Mouse (Mus musculus): Measurements from ENCODE around the gene Rps16.

DNA sequence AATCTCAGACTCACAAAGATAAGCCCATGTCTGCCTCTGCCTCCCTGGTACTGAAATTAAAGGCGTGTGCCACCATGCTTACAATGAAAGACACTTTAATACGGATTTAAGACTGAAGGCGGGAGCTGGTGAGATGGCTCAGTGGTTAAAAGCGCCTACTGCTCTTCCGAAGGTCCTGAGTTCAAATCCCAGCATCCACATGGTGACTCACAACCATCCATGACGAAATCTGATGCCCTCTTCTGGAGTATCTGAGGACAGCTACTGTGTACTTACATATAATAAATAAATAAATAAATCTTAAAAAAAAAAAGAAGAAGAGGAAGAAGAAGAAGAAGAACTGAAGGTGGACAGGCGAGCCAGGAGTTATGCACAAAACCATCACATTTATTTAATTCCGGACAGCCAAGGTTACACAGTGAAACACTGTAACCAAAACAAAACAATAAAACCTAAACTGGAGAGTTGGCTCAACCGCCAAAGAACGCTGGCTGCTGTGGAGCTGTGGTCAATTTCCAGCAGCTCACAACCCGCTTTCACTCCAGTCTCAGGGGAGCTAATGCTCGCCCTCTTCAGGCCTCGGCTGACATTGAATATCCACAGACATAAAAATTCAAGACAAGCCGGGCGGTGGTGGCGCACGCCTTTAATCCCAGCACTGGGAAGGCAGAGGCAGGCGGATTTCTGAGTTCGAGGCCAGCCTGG is 11.1 kb upstream of the Rps16 start:
- peak; percentile 52 for TF ChIP-seq CTCF (IDR thresholded peaks at IDR 0.05; ENCODE audit: low read depth)
- TF ChIP-seq EP300 (optimal IDR thresholded peaks at IDR 0.05), result no peak
